Mouse (Mus musculus) liver, embryonic 15.5 days (tissue): Measurements from ENCODE around the gene Lhfp. TPM values are rescaled to one million over a fixed set of nuclear protein-coding genes. Genes with fewer than 3 reads are reported as not detected.

Experiments
- ATAC-seq: fragments of 200-750 bp; cut with Nextera tagmentation; 2 replicates; pipeline ENCODE4 v1.8.0; 2017; ENCODE audit warnings: moderate number of reproducible peaks, mild to moderate bottlenecking, moderate library complexity; ENCODE audit not compliant: insufficient read depth
- H3K27ac ChIP-seq: fragments of 300-500 bp; sonication (generic); replicated peaks from 2 replicates; pipeline ENCODE4 v1.5.1; 2015; ENCODE audit warnings: mild to moderate bottlenecking, inconsistent platforms
- H3K27me3 ChIP-seq: fragments of 300-500 bp; sonication (generic); 2 replicates; pipeline ENCODE4 v1.6.1; 2015; ENCODE audit warnings: mild to moderate bottlenecking, inconsistent platforms
- H3K36me3 ChIP-seq: fragments of 300-500 bp; sonication (generic); replicated peaks from 2 replicates; pipeline ENCODE4 v1.6.1; 2015; ENCODE audit warnings: moderate library complexity, mild to moderate bottlenecking, inconsistent platforms
- H3K4me1 ChIP-seq: fragments of 300-500 bp; sonication (generic); replicated peaks from 2 replicates; pipeline ENCODE4 v1.6.1; 2015; ENCODE audit warnings: inconsistent platforms
- H3K4me2 ChIP-seq: fragments of 300-500 bp; sonication (generic); 2 replicates; pipeline ENCODE4 v1.6.1; 2015; ENCODE audit warnings: moderate library complexity, mild to moderate bottlenecking, inconsistent platforms
- H3K4me3 ChIP-seq: fragments of 300-500 bp; sonication (generic); replicated peaks from 2 replicates; pipeline ENCODE4 v1.5.1; 2015; ENCODE audit warnings: mild to moderate bottlenecking, inconsistent platforms
- H3K9ac ChIP-seq: fragments of 300-500 bp; sonication (generic); 2 replicates; pipeline ENCODE4 v1.6.1; 2015; ENCODE audit warnings: moderate library complexity, mild to moderate bottlenecking, inconsistent platforms
- H3K9me3 ChIP-seq: fragments of 300-500 bp; sonication (generic); replicated peaks from 2 replicates; pipeline ENCODE4 v1.6.1; 2016; ENCODE audit warnings: inconsistent platforms
- WGBS: fragments of 180-500 bp; shearing (Covaris S2); methylation state at CpG from one replicate; pipeline ENCODE4 v1.1.7; 2015; ENCODE audit warnings: mixed read lengths; ENCODE audit not compliant: insufficient replicate concordance; 5-methylcytosine and 5-hydroxymethylcytosine counted together
- polyA plus RNA-seq: library from polyadenylated mRNA; unstranded; fragments of >200 nt; fragmentation: Nextera tagmentation; extraction: Ambion mirVana; gene quantifications from 2 replicates; pipeline ENCODE4 v1.2.1, GENCODE M21; 2015

Lhfp gene
- polyA plus RNA-seq, 1 experiment from 2014 or later, result 4.3 TPM

- Histone ChIP-seq H3K9me3 (no peaks in the 10 kb centered on the region), H3K36me3 (no peaks in the 10 kb centered on the region), H3K27ac (no peak overlapping the region), H3K27me3 (no peaks in the 10 kb centered on the region), H3K4me2 (no peak overlapping the region), H3K4me1 (no peaks in the 10 kb centered on the region), H3K9ac (no peak overlapping the region), H3K4me3 (no peak overlapping the region)
- no peak for ATAC-seq
- WGBS, result 80% methylated on average over 1 of the region's 1 CpGs
Measured at GRCm38 (mm10) chr3:53305860-53306259, 264.5 kb downstream of the Lhfp start.

GRCm38 (mm10) chr3:53308649-53309048, 267.3 kb downstream of the Lhfp start:
- no peaks in the 10 kb centered on the region for H3K27me3 ChIP-seq
- H3K4me1 ChIP-seq, result no peaks in the 10 kb centered on the region
- ATAC-seq, result no peak
- no peaks in the 10 kb centered on the region for H3K36me3 ChIP-seq
- no peak overlapping the region for H3K9ac ChIP-seq
- 44% methylated on average over 5 of the region's 5 CpGs for WGBS
- no peaks in the 10 kb centered on the region for H3K9me3 ChIP-seq
- no peak overlapping the region for H3K4me2 ChIP-seq
- H3K4me3 ChIP-seq, result no peak overlapping the region
- H3K27ac ChIP-seq, result no peak overlapping the region

GRCm38 (mm10) chr3:53310093-53310492, 268.8 kb downstream of the Lhfp start:
- 54% methylated on average over 4 of the region's 4 CpGs for WGBS
- Histone ChIP-seq H3K4me2 (no peak overlapping the region), H3K9me3 (no peaks in the 10 kb centered on the region), H3K9ac (no peak overlapping the region), H3K4me3 (no peak overlapping the region), H3K27ac (no peak overlapping the region), H3K27me3 (no peaks in the 10 kb centered on the region), H3K36me3 (no peaks in the 10 kb centered on the region), H3K4me1 (no peaks in the 10 kb centered on the region)
- no peak for ATAC-seq

- Histone ChIP-seq H3K4me2 (no peak overlapping the region), H3K9ac (no peak overlapping the region), H3K27ac (no peak overlapping the region), H3K9me3 (no peaks in the 10 kb centered on the region), H3K27me3 (no peaks in the 10 kb centered on the region), H3K4me1 (no peaks in the 10 kb centered on the region), H3K36me3 (no peaks in the 10 kb centered on the region), H3K4me3 (no peak overlapping the region)
- ATAC-seq, result no peak
- 65% methylated on average over 2 of the region's 2 CpGs for WGBS
Measured at GRCm38 (mm10) chr3:53310615-53311014, 269.3 kb downstream of the Lhfp start.

Other genes with a start within 250 kb of the Lhfp start
- 11.6 and 13.4 TPM in 2 replicates for gene Cog6, start 24.3 kb upstream of the Lhfp start, polyA plus RNA-seq